Mouse (Mus musculus) heart, postnatal 0 days (tissue): ENCODE data around the gene Mrpl50.

Source experiments
- CTCF ChIP-seq: IDR thresholded peaks from 2 replicates; pipeline ENCODE4 v1.5.1; 2016; ENCODE audit warnings: antibody characterized with exemption, control low read depth, low read depth
- EP300 ChIP-seq: IDR thresholded peaks from 2 replicates; pipeline ENCODE4 v1.6.1; 2016; ENCODE audit warnings: antibody characterized with exemption, low read depth

DNA sequence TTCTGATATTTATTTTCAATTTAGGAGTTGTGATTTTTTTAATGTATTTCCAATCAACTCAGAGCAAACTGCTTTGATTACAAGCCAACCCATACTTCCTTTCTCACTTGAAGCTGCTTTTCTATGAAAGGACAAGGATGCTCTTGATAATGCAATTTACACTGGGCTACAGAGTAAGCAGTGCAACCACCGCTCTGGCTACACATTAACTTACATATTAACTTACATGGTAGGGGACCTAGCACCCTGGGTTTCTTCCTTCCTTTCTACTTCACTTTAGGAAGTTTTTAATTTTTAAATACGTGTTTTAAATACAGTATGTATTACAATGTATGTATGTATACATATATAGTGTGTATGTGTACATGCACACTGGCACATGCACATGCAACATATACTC is 11.7 kb downstream of the Mrpl50 start:
- no peak for TF ChIP-seq CTCF
- no peak for TF ChIP-seq EP300
